Mouse (Mus musculus) forebrain, postnatal 0 days (tissue): ENCODE results near the gene Chat. TPM values are rescaled to one million over a fixed set of nuclear protein-coding genes. Genes with fewer than 3 reads are reported as not detected.

Experiments used
- ATAC-seq: fragments of 200-750 bp; cut with Nextera tagmentation; 2 replicates; pipeline ENCODE4 v1.8.0; 2017; ENCODE audit warnings: mild to moderate bottlenecking, moderate library complexity
- DNase-seq: peaks from one replicate; pipeline ENCODE4 v3.0.0-alpha.2; 2015
- H3K27ac ChIP-seq: fragments of 300-500 bp; sonication (generic); 2 replicates; pipeline ENCODE4 v1.5.1; 2014; ENCODE audit warnings: low read depth, mild to moderate bottlenecking, antibody characterized with exemption, low read length, moderate library complexity, mixed read lengths
- H3K27me3 ChIP-seq: fragments of 300-500 bp; sonication (generic); 2 replicates; pipeline ENCODE4 v1.6.1; 2014; ENCODE audit warnings: mild to moderate bottlenecking, low read length, mixed read lengths; ENCODE audit not compliant: insufficient read depth
- H3K36me3 ChIP-seq: fragments of 300-500 bp; sonication (generic); 2 replicates; pipeline ENCODE4 v1.6.1; 2014; ENCODE audit warnings: mild to moderate bottlenecking, moderate library complexity; ENCODE audit not compliant: insufficient read depth
- H3K4me1 ChIP-seq: fragments of 300-500 bp; sonication (generic); 2 replicates; pipeline ENCODE4 v1.6.1; 2014; ENCODE audit warnings: antibody characterized with exemption; ENCODE audit not compliant: insufficient read depth
- H3K4me2 ChIP-seq: fragments of 300-500 bp; sonication (generic); 2 replicates; pipeline ENCODE4 v1.6.1; 2014; ENCODE audit warnings: low read depth, mild to moderate bottlenecking, moderate library complexity
- H3K4me3 ChIP-seq: fragments of 300-500 bp; sonication (generic); 2 replicates; pipeline ENCODE4 v1.5.1; 2014; ENCODE audit warnings: low read depth, low read length, mixed read lengths
- H3K9ac ChIP-seq: fragments of 300-500 bp; sonication (generic); 2 replicates; pipeline ENCODE4 v1.6.1; 2014; ENCODE audit warnings: mild to moderate bottlenecking
- H3K9me3 ChIP-seq: fragments of 300-500 bp; sonication (generic); 2 replicates; pipeline ENCODE4 v1.6.1; 2016; ENCODE audit warnings: low read length
- CTCF ChIP-seq: sonication (generic); IDR thresholded peaks from 2 replicates; pipeline ENCODE4 v1.5.1; 2016; ENCODE audit warnings: antibody characterized with exemption, control low read depth, low read depth
- WGBS: fragments of 180-500 bp; shearing (Covaris S2); extraction: QIAGEN DNeasy Blood & Tissue Kit; methylation state at CpG from one replicate; pipeline ENCODE4 v1.1.7; 2014; 5-methylcytosine and 5-hydroxymethylcytosine counted together
- polyA plus RNA-seq: library from polyadenylated mRNA; unstranded; fragments of >200 nt; fragmentation: Nextera tagmentation; extraction: Ambion mirVana; gene quantifications from 2 replicates; pipeline ENCODE4 v1.2.1, GENCODE M21; 2015
- total RNA-seq: library from RNA; depleted of rRNA; stranded (reverse); fragments of >200 nt; gene quantifications from 2 replicates; pipeline ENCODE4 v1.2.3, GENCODE M21; 2014; rRNA removed

The Chat gene
- total RNA-seq (0.69 and 0.90 TPM in 2 replicates), polyA plus RNA-seq (0.15 and 0.47 TPM in 2 replicates)

GRCm38 (mm10) chr14:32465889-32466288, at the start of gene Chat:
TSS of gene Chat (minus strand) at chr14:32465989.
- no peak within 1 kb of the TSS for H3K27ac ChIP-seq

GRCm38 (mm10) chr14:32513336-32514032, 47.7 kb upstream of the Chat start, which contains the start of gene Ercc6:
TSS of gene Ercc6 (plus strand) at chr14:32513521.
- peak; percentile 98 for ATAC-seq
- TF ChIP-seq CTCF: peak; percentile 51
- Histone ChIP-seq H3K27ac (peak within 1 kb of the TSS; percentile 89), H3K4me2 (peak within 1 kb of the TSS; percentile 84), H3K4me1 (peaks cover 9% of the 10 kb centered on the region), H3K36me3 (peaks cover 19% of the 10 kb centered on the region), H3K9ac (peak within 1 kb of the TSS; percentile 72), H3K27me3 (no peaks in the 10 kb centered on the region), H3K9me3 (no peaks in the 10 kb centered on the region), H3K4me3 (peak within 1 kb of the TSS; percentile 81)
- DNase-seq: peak; percentile 99
- WGBS: under 1% methylated on average over 62 of the region's 62 CpGs

More at GRCm38 (mm10) chr14:32465889-32466288, at the start of gene Chat:
- ATAC-seq (no peak), DNase-seq (no peak)
- no peak within 1 kb of the TSS for H3K9ac ChIP-seq
- WGBS: 16% methylated on average over 13 of the region's 13 CpGs
- H3K4me1 ChIP-seq: no peaks in the 10 kb centered on the region
- peak within 1 kb of the TSS; percentile 39 for H3K4me3 ChIP-seq
- peak within 1 kb of the TSS; percentile 63 for H3K4me2 ChIP-seq
- H3K36me3 ChIP-seq: no peaks in the 10 kb centered on the region
- H3K27me3 ChIP-seq: peaks cover 51% of the 10 kb centered on the region
- TF ChIP-seq CTCF: no peak
- H3K9me3 ChIP-seq: no peaks in the 10 kb centered on the region

DNA sequence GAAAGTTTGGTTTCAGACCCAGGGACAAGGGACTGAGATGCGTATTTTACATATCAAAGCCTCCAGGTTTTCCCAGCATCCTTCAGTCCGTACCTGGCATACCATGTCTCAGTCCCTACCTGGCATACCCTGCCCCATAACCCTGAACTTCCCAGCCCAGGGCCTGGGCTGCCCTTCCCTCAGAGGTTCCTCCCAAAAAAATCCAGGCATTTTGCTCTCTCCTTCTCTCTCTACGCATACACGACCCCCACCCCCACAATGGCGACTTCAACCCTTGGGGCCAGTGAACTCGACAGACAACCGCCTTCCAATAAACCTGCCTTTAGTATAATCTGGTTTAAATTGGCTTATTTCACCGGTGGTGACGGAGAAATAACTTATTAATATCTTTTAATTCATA, 47.1 kb upstream of the Chat start:
- WGBS: 39% methylated on average over 9 of the region's 9 CpGs
- Histone ChIP-seq H3K4me1 (peaks cover 9% of the 10 kb centered on the region), H3K27ac (no peak overlapping the region), H3K4me3 (peak overlapping the region; percentile 81), H3K36me3 (peaks cover 16% of the 10 kb centered on the region), H3K9ac (peak overlapping the region; percentile 72), H3K27me3 (no peaks in the 10 kb centered on the region), H3K9me3 (no peaks in the 10 kb centered on the region), H3K4me2 (peak overlapping the region; percentile 84)
- DNase-seq (no peak), ATAC-seq (peak; percentile 7; the same call in 1 of the 2 replicates)
- TF ChIP-seq CTCF: no peak

DNA sequence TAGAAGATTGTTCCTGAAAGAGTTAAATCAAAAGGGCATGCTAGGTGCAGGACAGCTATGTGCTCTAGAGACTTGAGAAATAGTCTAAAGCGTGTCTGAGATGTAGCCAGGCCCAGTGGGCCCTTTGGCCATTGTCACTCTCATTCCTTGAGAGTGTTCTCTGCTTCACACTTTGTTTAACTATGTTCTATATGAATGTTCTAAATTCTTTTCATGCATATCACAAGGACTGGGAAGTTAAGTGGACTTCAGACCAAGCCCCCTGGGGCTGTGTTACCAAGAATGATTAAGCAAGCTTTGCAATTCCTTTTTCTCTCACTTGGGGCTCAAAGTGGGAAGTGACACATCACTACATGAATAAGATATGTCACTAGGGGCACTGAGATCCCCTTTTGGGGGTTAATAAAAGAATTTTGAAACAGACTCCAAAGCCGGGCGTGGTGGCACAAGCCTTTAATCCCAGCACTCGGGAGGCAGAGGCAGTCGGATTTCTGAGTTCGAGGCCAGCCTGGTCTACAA, 43.7 kb upstream of the Chat start:
- H3K4me3 ChIP-seq: no peak overlapping the region
- H3K27ac ChIP-seq: no peak overlapping the region
- H3K36me3 ChIP-seq: no peaks in the 10 kb centered on the region
- H3K9ac ChIP-seq: no peak overlapping the region
- WGBS: 84% methylated on average over 6 of the region's 6 CpGs
- TF ChIP-seq CTCF: no peak
- H3K27me3 ChIP-seq: no peaks in the 10 kb centered on the region
- peaks cover 9% of the 10 kb centered on the region for H3K4me1 ChIP-seq
- DNase-seq (no peak), ATAC-seq (no peak)
- no peaks in the 10 kb centered on the region for H3K9me3 ChIP-seq
- H3K4me2 ChIP-seq: no peak overlapping the region

DNA sequence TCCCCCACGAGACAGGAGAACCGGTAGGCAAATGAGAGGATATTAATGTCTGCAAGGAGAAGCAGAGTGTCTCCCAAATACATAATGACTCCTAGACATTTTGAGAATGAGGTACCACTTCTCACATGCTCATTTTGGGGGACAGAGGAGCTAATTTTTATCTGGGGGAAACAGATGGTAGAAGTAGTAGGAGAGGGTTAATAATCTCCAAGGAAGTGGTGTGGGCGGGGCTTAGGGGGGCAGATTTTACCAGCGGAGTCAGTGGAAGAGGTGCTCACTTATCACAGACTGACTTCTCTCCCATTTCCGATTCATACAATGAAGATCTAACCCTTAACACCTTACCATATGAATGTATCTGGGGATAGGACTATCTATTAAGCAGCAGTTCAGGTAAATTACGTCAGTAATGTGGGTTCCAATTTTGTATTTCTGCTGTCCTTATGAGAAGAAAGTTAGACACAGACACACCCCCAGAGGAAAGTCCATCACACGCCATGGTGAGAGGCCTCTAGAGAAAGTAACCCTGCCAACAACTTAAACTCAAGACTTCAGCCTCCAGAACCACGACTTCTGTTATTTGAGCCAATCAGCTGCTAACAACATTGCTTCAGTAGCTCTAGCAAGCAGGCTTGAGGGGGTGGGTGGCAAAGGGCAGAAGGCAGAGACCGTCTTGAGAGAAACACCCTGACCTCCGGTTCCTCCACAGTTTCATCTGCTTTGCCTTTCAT, 42.5 kb upstream of the Chat start:
- Histone ChIP-seq H3K4me3 (no peak overlapping the region), H3K27me3 (no peaks in the 10 kb centered on the region), H3K9me3 (no peaks in the 10 kb centered on the region), H3K4me1 (peaks cover 3% of the 10 kb centered on the region), H3K9ac (no peak overlapping the region), H3K4me2 (no peak overlapping the region), H3K27ac (no peak overlapping the region), H3K36me3 (no peaks in the 10 kb centered on the region)
- 73% methylated on average over 10 of the region's 10 CpGs for whole genome bisulfite sequencing
- TF ChIP-seq CTCF: no peak
- ATAC-seq: no peak
- no peak for DNase-seq

- no peak for ATAC-seq
- no peaks in the 10 kb centered on the region for H3K36me3 ChIP-seq
- H3K9me3 ChIP-seq: no peaks in the 10 kb centered on the region
- H3K27ac ChIP-seq: no peak overlapping the region
- no peaks in the 10 kb centered on the region for H3K27me3 ChIP-seq
- H3K4me1 ChIP-seq: no peaks in the 10 kb centered on the region
- no peak for DNase-seq
- H3K4me3 ChIP-seq: no peak overlapping the region
- H3K9ac ChIP-seq: no peak overlapping the region
- H3K4me2 ChIP-seq: no peak overlapping the region
- 75% methylated on average over 4 of the region's 4 CpGs for WGBS
- no peak for TF ChIP-seq CTCF
These were observed 41.4 kb upstream of the Chat start for GRCm38 (mm10) chr14:32507216-32507615.

DNA sequence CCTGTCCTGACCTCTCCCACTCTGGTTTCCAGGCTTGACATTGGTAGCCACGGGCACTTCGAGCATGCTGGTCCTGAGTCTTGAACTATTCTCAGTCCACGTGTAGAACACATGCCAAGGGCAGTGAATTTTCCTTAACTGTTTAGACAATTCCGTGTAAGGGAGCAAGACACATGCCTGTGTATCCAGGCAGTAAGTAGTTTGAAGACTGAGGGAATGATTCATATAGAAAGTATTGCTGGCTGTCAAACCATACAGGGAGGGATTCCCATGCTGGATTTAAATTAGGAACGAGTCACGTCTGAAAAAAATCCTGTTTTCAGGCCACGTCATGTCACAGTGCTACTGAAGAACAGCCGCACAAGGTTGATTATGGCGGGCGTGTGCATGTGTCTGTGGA, 40.5 kb upstream of the Chat start:
- Histone ChIP-seq H3K4me2 (no peak overlapping the region), H3K9ac (no peak overlapping the region), H3K4me3 (no peak overlapping the region), H3K36me3 (no peaks in the 10 kb centered on the region), H3K4me1 (no peaks in the 10 kb centered on the region), H3K9me3 (no peaks in the 10 kb centered on the region), H3K27me3 (no peaks in the 10 kb centered on the region), H3K27ac (no peak overlapping the region)
- ATAC-seq (no peak), DNase-seq (no peak)
- WGBS: 92% methylated on average over 10 of the region's 10 CpGs
- no peak for TF ChIP-seq CTCF
